Mouse (Mus musculus) B cell, adult 67 days (primary cell): Measurements from ENCODE around the gene Fut1. TPM values are rescaled to one million over a fixed set of nuclear protein-coding genes. Genes with fewer than 3 reads are reported as not detected.

ENCODE experiments used
- total RNA-seq, 2 experiments: library from RNA; stranded (reverse); gene quantifications; 4 replicates each; pipeline ENCODE4 v1.2.4; 2023

The Fut1 gene
- total RNA-seq: not detected

DNA sequence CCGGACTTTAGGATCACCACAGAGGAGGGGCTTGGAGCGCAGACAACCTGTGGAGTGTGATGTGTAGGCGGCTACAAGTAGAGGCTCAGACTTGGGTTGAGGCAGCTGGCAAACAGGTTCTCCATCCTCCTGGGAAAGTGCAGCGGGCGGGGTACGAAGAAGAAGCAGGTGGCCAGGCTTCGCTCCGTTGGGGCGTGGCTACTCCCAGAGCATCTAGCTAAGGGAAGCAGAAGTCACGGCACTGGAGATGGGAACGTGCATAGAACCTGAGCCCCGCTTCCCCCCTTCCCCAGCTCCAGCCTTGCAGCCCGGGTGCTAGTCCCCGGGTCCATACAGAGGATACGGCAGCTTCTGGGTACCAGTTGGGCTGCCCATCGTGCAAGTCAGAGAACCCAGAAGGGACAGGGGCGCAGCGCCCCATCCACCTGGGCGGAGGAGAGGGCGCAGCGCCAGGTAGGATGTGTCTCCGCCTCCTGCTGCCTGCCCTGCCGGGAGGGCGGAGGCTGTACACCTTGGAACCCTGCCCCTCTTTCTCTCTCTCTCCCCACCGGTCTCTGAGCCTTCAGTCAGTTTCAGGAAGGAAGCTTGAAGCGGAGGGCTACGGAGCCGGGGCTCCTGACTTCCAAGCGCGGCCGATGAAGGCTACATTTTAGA lies at the start of gene Fut1:
Fut1 (plus strand) TSS at position 248 of the 654 bp plus-strand sequence.

GRCm38 (mm10) chr7:45570103-45570741 lies 46.9 kb upstream of the Fut1 start, which contains the start of gene Bcat2:
Gene Bcat2, plus strand, starts transcription at chr7:45570153.

DNA sequence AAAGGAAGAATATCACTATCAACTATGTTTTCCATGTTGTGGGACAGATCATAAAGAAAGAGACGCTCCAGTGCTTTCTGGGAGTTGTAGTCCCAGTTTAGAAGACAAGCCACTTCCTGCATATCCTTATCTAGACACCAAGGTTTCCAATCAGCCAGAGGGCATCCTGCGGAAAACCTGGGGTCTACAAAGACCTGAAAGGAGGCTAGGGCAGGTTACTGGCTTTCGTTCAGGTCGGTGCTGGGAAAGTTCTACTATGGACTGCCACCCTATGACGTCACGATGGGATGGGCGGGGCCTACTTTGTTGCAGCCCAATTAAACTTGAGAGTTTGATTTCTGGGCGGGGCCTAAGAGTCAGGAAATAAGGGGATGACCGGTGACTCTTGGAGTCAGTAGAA lies 4.4 kb downstream of the Fut1 start, which contains the start of gene Izumo1:
Izumo1 (plus strand) TSS at position 369 of the 400 bp plus-strand sequence.

GRCm38 (mm10) chr7:45627261-45627660 lies 10.2 kb downstream of the Fut1 start, which contains the start of gene Rasip1:
Gene Rasip1, plus strand, starts transcription at chr7:45627488.

GRCm38 (mm10) chr7:45639561-45640027 lies 22.5 kb downstream of the Fut1 start, which contains the start of gene Mamstr:
Gene Mamstr, plus strand, starts transcription at chr7:45639977.

GRCm38 (mm10) chr7:45666161-45666560 lies 49.1 kb downstream of the Fut1 start, which contains the start of gene Fut2:
Gene Fut2, minus strand, starts transcription at chr7:45666394.

Other genes starting within 250 kb of the Fut1 start
- 1 to 10 TPM; 1.2 to 1.5 TPM for gene Lin7b, start 246.7 kb upstream of the Fut1 start, total RNA-seq
- gene Snrnp70, start 221.5 kb upstream of the Fut1 start, total RNA-seq: 100 to 1,000 TPM; 614 to 615 TPM
- not detected for gene Kcna7, start 211.6 kb upstream of the Fut1 start, total RNA-seq
- gene Ntf5, start 203.6 kb upstream of the Fut1 start, total RNA-seq: not detected
- not detected for gene Lhb, start 196.5 kb upstream of the Fut1 start, total RNA-seq
- gene Gys1, start 182.4 kb upstream of the Fut1 start, total RNA-seq: 10 to 100 TPM; 21.3 to 24.4 TPM
- 10 to 100 TPM; 48.0 to 56.3 TPM for gene Ruvbl2, start 179.2 kb upstream of the Fut1 start, total RNA-seq
- gene Ftl1, start 157.4 kb upstream of the Fut1 start, total RNA-seq: 100 to 1,000 TPM; 609 to 629 TPM
- 100 to 1,000 TPM; 113 to 118 TPM for gene Bax, start 150.4 kb upstream of the Fut1 start, total RNA-seq
- not detected for gene Tulp2, start 135.4 kb upstream of the Fut1 start, total RNA-seq
- gene Gm45808, start 130.5 kb upstream of the Fut1 start, total RNA-seq: 1 to 10 TPM in 1 of 2 experiments, not detected in 1; 3.7 TPM
- 1 to 10 TPM; 3.3 to 5.3 TPM for gene Dhdh, start 128.5 kb upstream of the Fut1 start, total RNA-seq
- 10 to 100 TPM; 78.3 to 83.7 TPM for gene Nucb1, start 106.9 kb upstream of the Fut1 start, total RNA-seq
- gene Ppp1r15a, start 91.0 kb upstream of the Fut1 start, total RNA-seq: 1,000 to 10,000 TPM in 1 of 2 experiments, 100 to 1,000 TPM in 1; 780 to 1,130 TPM
- gene Plekha4, start 91.0 kb upstream of the Fut1 start, total RNA-seq: 1 to 10 TPM; 2.5 to 2.8 TPM
- gene Hsd17b14, start 62.4 kb upstream of the Fut1 start, total RNA-seq: 1 to 10 TPM in 1 of 2 experiments, not detected in 1; 8.0 TPM
- gene Bcat2, start 47.1 kb upstream of the Fut1 start, total RNA-seq: 10 to 100 TPM; 28.7 to 47.2 TPM
- gene Fgf21, start 1.8 kb upstream of the Fut1 start, total RNA-seq: not detected
- not detected for gene Izumo1, start 4.5 kb downstream of the Fut1 start, total RNA-seq
- not detected for gene Rasip1, start 10.2 kb downstream of the Fut1 start, total RNA-seq
- gene Mamstr, start 22.7 kb downstream of the Fut1 start, total RNA-seq: not detected
- not detected for gene Fut2, start 49.1 kb downstream of the Fut1 start, total RNA-seq
- not detected for gene Ntn5, start 66.7 kb downstream of the Fut1 start, total RNA-seq
- not detected for gene Sec1, start 77.1 kb downstream of the Fut1 start, total RNA-seq
- gene Car11, start 82.6 kb downstream of the Fut1 start, total RNA-seq: not detected
- 10 to 100 TPM; 18.5 to 23.3 TPM for gene Dbp, start 87.8 kb downstream of the Fut1 start, total RNA-seq
- gene Rpl18, start 98.2 kb downstream of the Fut1 start, total RNA-seq: 1,000 to 10,000 TPM; 1,959 to 2,082 TPM
- gene Sphk2, start 100.7 kb downstream of the Fut1 start, total RNA-seq: 10 to 100 TPM; 33.4 to 41.2 TPM
- under 1 TPM; 0.42 to 0.99 TPM for gene Fam83e, start 103.9 kb downstream of the Fut1 start, total RNA-seq
- gene Spaca4, start 108.5 kb downstream of the Fut1 start, total RNA-seq: not detected
- under 1 TPM in 1 of 2 experiments, not detected in 1; 0.26 TPM for gene Lmtk3, start 166.4 kb downstream of the Fut1 start, total RNA-seq
- not detected for gene Sult2b1, start 167.4 kb downstream of the Fut1 start, total RNA-seq
- gene Cyth2, start 197.3 kb downstream of the Fut1 start, total RNA-seq: 100 to 1,000 TPM; 108 to 146 TPM
- 1 to 10 TPM; 2.3 to 3.3 TPM for gene Kcnj14, start 207.5 kb downstream of the Fut1 start, total RNA-seq
- 10 to 100 TPM; 27.9 to 32.7 TPM for gene Grwd1, start 213.7 kb downstream of the Fut1 start, total RNA-seq